Mouse (Mus musculus) left cerebral cortex, adult 11 months (tissue): Measurements from ENCODE around the gene Abcb1a.
"Not testable (repeated sequence)": the region's sequence is repeated elsewhere in the genome, so short reads cannot be mapped to it uniquely, and the experiment has no call there.

ENCODE experiments used
- DNase-seq: peaks from one replicate; pipeline ENCODE4 v3.0.0; 2022; ENCODE audit warnings: low spot score

Gene Abcb1a

DNA sequence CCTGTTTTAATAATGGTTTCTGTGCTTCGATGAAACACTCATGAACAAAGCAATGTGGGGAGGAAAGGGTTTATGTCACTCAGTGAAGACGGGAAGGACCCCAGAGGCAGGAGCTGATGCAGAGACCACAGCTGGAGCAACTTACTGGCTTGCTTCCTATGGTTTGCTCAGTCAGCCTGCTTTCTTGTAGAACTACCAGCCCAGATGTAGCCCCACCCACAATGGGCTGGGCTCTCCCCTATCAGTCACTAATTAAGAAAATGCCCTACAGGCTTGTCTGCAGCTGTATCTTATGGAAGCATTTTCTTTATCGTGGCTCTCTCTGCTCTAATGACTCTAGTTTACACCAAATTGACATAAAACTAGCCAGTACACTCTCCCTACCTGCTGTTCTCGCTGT lies 67.9 kb downstream of the Abcb1a start:
- no peak for DNase-seq

DNA sequence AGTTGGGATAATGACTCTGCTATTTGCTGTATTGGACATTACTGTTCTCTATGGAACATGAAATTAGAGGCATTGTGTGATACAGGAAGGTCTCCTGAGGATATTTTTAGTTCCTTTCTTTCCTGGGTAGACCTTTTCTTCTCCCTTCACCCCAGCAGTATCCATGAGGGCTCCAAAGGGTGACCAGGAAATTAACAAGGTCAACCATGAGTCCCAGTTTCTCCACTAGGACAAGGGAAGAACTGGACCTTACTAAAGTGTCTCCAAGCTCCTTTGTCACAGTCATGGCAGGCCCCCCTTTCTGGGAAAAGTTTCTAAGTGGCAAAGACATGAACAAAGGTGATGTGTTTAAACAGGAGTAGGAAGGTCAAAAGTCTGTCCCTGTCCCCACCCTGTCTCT lies 72.8 kb downstream of the Abcb1a start:
- no peak for DNase-seq

DNA sequence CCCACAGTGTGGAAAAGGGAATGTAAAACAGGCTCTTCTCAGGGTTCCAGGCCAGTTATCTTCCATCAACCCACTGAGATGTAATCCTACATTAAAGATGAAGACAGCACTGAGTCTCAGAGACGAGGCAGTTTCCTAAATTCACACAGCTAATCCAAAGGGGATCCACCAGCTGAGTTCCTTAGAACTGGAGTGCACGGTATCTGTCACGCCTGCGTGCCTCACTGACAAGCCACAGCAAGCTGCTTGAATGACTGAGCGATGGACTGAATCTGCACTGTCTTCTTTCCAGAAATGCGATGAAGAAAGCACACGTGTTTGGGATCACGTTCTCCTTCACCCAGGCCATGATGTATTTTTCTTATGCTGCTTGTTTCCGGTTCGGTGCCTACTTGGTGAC lies 73.4 kb downstream of the Abcb1a start:
- DNase-seq, result not testable (repeated sequence)

DNA sequence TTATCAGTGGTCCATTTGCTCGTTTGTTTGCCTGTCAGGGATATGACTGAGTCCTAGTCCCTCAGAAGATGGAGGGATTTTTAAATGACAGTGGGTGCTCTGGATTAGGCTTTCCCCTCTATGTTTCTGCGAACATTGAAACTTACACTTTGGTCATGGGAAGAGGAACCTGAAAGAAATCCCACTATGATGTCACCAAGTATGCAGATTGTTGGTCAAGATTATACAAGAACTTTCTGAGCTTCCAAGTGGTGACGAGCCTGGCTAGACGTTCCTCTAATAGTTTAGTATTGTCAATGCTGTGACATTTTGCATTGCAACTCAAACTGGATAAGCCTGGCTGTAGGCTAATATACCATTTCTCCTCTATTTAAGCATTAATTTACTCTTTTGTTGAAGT lies 76.5 kb downstream of the Abcb1a start:
- DNase-seq, result no peak

DNA sequence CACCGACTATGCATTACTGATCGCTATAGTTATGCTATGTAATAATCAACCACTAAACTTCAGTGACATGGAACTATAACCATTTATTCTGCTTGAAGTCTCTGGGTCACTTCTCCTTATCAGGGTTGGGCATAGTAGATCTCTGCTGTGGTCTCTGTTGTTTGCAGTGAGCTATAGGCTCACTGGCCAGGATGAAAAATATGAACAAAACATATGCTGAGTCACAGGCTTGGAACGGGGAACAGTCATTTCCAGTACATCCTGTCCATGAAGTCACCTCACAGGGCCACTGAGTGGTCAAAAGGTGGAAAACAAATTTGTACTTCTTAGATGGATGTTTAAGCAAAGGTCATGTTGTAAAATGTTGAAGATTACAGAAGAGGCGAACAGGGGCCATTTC lies 77.2 kb downstream of the Abcb1a start:
- DNase-seq, result no peak

DNA sequence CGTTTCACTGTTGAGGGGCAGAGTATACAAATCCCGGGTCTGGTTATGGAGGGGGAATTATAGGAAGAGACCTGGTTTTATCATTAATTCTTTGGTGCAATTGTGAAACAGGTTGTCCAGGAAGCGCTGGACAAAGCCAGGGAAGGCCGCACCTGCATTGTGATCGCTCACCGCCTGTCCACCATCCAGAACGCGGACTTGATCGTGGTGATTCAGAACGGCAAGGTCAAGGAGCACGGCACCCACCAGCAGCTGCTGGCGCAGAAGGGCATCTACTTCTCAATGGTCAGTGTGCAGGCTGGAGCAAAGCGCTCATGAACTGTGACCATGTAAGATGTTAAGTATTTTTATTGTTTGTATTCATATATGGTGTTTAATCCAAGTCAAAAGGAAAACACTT lies 87.4 kb downstream of the Abcb1a start:
- not testable (repeated sequence) for DNase-seq

DNA sequence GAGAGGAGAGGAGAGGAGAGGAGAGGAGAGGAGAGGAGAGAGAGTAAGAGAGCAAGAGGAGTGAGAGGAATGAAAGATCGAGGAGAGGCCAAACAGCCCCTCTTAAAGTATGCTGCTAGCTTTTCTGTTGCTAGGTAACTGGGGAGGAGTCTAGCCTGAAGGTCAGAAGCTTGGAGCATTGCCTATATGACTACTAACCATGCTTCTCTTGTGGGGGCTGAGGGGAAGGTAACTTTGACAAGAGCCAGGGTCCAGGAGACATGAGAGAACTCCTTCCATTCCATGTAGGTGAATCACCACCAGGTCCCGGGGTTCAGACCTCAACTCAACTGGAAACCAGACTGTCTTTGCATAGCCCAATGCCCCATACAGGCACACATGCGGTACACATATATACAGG lies 113.0 kb downstream of the Abcb1a start:
- no peak for DNase-seq

DNA sequence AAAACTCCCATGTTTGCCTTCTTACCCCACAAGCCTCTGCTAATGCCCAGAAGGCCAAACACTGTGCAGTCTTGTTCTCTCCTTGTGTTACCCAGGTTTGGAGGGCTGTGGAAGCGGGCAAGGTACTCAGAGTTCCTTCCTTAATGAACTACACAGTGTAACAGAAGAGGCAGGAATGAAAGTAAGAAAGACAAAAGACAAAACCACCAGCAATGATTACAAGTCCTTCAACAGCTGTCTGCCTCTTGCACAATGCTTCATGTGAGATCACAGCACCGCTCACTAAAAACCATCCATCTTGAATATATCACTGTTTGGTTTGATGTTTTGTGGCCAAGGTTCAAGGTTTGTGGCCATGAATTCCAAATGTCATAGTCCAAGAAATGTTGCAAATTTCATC lies 118.4 kb downstream of the Abcb1a start:
- no peak for DNase-seq

DNA sequence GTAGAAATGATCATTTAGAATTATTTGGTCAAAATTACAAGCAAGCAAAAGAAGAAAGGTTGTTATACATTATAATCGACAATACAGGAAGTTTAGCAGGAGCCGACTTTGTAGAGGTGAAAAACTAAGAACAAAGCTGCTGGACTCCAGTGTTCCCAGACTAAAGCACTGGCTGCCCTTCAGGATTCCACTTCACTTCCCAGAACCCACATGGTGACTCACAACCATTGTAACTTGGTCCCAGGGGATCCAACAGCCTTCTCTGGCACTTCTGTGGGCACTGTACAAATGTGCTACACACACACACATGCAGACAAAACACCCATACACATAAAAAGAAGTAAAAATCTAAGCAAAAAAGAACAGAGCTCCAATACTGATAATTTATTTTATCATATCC lies 118.9 kb downstream of the Abcb1a start:
- DNase-seq, result no peak

DNA sequence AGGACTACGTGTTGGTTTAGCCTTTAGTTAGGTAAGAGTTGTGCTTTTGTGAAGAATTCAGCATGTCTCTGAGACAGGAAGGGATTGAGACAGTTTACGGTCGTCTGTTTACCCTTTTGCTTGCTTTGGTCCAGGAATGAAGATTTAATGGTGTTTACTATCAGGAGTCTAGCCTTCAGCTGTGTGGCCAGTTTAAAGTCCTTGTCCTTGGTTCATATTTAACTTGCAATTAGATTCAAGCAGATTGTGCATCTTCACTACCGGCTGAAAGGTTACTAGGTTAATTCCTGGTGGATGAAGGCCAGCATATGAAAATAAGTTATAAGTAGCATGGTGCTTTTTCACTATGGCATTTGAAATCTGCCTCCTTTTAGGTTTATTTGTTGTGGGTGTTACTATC lies 132.4 kb downstream of the Abcb1a start:
- no peak for DNase-seq
